Mouse (Mus musculus) hindbrain, embryonic 15.5 days (tissue): ENCODE data around the gene Aldh4a1. TPM values are rescaled to one million over a fixed set of nuclear protein-coding genes. Genes with fewer than 3 reads are reported as not detected.

Experiments
- ATAC-seq: fragments of 200-750 bp; cut with Nextera tagmentation; 2 replicates; pipeline ENCODE4 v1.8.0; 2017; ENCODE audit warnings: low read depth, moderate number of reproducible peaks, moderate TSS enrichment; ENCODE audit not compliant: low FRiP score
- H3K27ac ChIP-seq: fragments of 300-500 bp; sonication (generic); replicated peaks from 2 replicates; pipeline ENCODE4 v1.5.1; 2015; ENCODE audit warnings: mild to moderate bottlenecking, inconsistent platforms
- H3K27me3 ChIP-seq: fragments of 300-500 bp; sonication (generic); 2 replicates; pipeline ENCODE4 v1.6.1; 2015; ENCODE audit warnings: control low read depth, inconsistent platforms
- H3K36me3 ChIP-seq: fragments of 300-500 bp; sonication (generic); 2 replicates; pipeline ENCODE4 v1.6.1; 2015; ENCODE audit warnings: control low read depth, inconsistent platforms
- H3K4me1 ChIP-seq: fragments of 300-500 bp; sonication (generic); replicated peaks from 2 replicates; pipeline ENCODE4 v1.6.1; 2015; ENCODE audit warnings: control low read depth, inconsistent platforms
- H3K4me2 ChIP-seq: fragments of 300-500 bp; sonication (generic); 2 replicates; pipeline ENCODE4 v1.6.1; 2015; ENCODE audit warnings: moderate library complexity, mild to moderate bottlenecking, inconsistent platforms
- H3K4me3 ChIP-seq: fragments of 300-500 bp; sonication (generic); 2 replicates; pipeline ENCODE4 v1.5.1; 2015; ENCODE audit warnings: mild to moderate bottlenecking, inconsistent platforms
- H3K9ac ChIP-seq: fragments of 300-500 bp; sonication (generic); 2 replicates; pipeline ENCODE4 v1.6.1; 2015; ENCODE audit warnings: inconsistent platforms
- H3K9me3 ChIP-seq: fragments of 300-500 bp; sonication (generic); 2 replicates; pipeline ENCODE4 v1.6.1; 2016; ENCODE audit warnings: control low read depth, inconsistent platforms
- WGBS: fragments of 180-500 bp; shearing (Covaris S2); methylation state at CpG from one replicate; pipeline ENCODE4 v1.1.7; 2015; 5-methylcytosine and 5-hydroxymethylcytosine counted together
- polyA plus RNA-seq: library from polyadenylated mRNA; unstranded; fragments of >200 nt; fragmentation: Nextera tagmentation; extraction: Ambion mirVana; gene quantifications from 2 replicates; pipeline ENCODE4 v1.2.1, GENCODE M21; 2015

The Aldh4a1 gene
- polyA plus RNA-seq, 1 experiment from 2014 or later: 27.5 TPM

- ATAC-seq: no peak
- H3K4me2 ChIP-seq: no peak overlapping the region
- H3K27me3 ChIP-seq: no peaks in the 10 kb centered on the region
- H3K9ac ChIP-seq: no peak overlapping the region
- WGBS: 36% methylated on average over 6 of the region's 6 CpGs
- no peak overlapping the region for H3K4me3 ChIP-seq
- H3K9me3 ChIP-seq: no peaks in the 10 kb centered on the region
- H3K36me3 ChIP-seq: peaks cover 31% of the 10 kb centered on the region
- peaks cover 14% of the 10 kb centered on the region for H3K4me1 ChIP-seq
- peak overlapping the region; percentile 67 for H3K27ac ChIP-seq
Measured at GRCm38 (mm10) chr4:139610954-139611353, 11.7 kb upstream of the Aldh4a1 start.

GRCm38 (mm10) chr4:139611542-139611953 is 11.1 kb upstream of the Aldh4a1 start:
- Histone ChIP-seq H3K36me3 (peaks cover 27% of the 10 kb centered on the region), H3K9me3 (no peaks in the 10 kb centered on the region), H3K4me1 (peaks cover 17% of the 10 kb centered on the region), H3K27ac (0 out of 2 replicates have a peak overlapping the region, but pooled peaks have one; percentile 41), H3K9ac (no peak overlapping the region), H3K4me3 (no peak overlapping the region; the same call in 1 of the 2 replicates), H3K4me2 (peak overlapping the region; percentile 44), H3K27me3 (no peaks in the 10 kb centered on the region)
- ATAC-seq: peak; percentile 36; the same call in 1 of the 2 replicates
- 2% methylated on average over 10 of the region's 10 CpGs for WGBS

GRCm38 (mm10) chr4:139614524-139615260 is 8.0 kb upstream of the Aldh4a1 start:
- no peak for ATAC-seq
- 87% methylated on average over 21 of the region's 21 CpGs for WGBS
- Histone ChIP-seq H3K9ac (no peak overlapping the region), H3K4me3 (no peak overlapping the region), H3K27ac (no peak overlapping the region), H3K4me2 (no peak overlapping the region), H3K9me3 (no peaks in the 10 kb centered on the region), H3K27me3 (no peaks in the 10 kb centered on the region), H3K36me3 (peaks cover 28% of the 10 kb centered on the region), H3K4me1 (peaks cover 24% of the 10 kb centered on the region)

GRCm38 (mm10) chr4:139616276-139617000 is 6.2 kb upstream of the Aldh4a1 start:
- peak overlapping the region; percentile 23; the same call in 1 of the 2 replicates for H3K27ac ChIP-seq
- H3K9me3 ChIP-seq: no peaks in the 10 kb centered on the region
- peaks cover 18% of the 10 kb centered on the region for H3K4me1 ChIP-seq
- WGBS: 15% methylated on average over 24 of the region's 24 CpGs
- H3K27me3 ChIP-seq: no peaks in the 10 kb centered on the region
- peak; percentile 59 for ATAC-seq
- peak overlapping the region; percentile 25 for H3K4me3 ChIP-seq
- H3K9ac ChIP-seq: peak overlapping the region; percentile 1; the same call in 1 of the 2 replicates
- peaks cover 28% of the 10 kb centered on the region for H3K36me3 ChIP-seq
- H3K4me2 ChIP-seq: peak overlapping the region; percentile 49

- Histone ChIP-seq H3K9ac (no peak overlapping the region), H3K4me2 (peak overlapping the region; percentile 49), H3K4me1 (peaks cover 21% of the 10 kb centered on the region), H3K4me3 (peak overlapping the region; percentile 25; the same call in 1 of the 2 replicates), H3K9me3 (no peaks in the 10 kb centered on the region), H3K27me3 (no peaks in the 10 kb centered on the region), H3K36me3 (peaks cover 28% of the 10 kb centered on the region), H3K27ac (peak overlapping the region; percentile 23; the same call in 1 of the 2 replicates)
- 50% methylated on average over 3 of the region's 3 CpGs for WGBS
- no peak for ATAC-seq
Measured at GRCm38 (mm10) chr4:139617001-139617364, 5.7 kb upstream of the Aldh4a1 start.

GRCm38 (mm10) chr4:139619765-139620164 is 2.9 kb upstream of the Aldh4a1 start:
- no peaks in the 10 kb centered on the region for H3K9me3 ChIP-seq
- no peak overlapping the region for H3K9ac ChIP-seq
- ATAC-seq: no peak
- H3K27me3 ChIP-seq: no peaks in the 10 kb centered on the region
- 79% methylated on average over 6 of the region's 6 CpGs for WGBS
- H3K4me1 ChIP-seq: peaks cover 37% of the 10 kb centered on the region
- peaks cover 10% of the 10 kb centered on the region for H3K36me3 ChIP-seq
- H3K4me2 ChIP-seq: no peak overlapping the region
- H3K4me3 ChIP-seq: no peak overlapping the region
- no peak overlapping the region for H3K27ac ChIP-seq

- no peak for ATAC-seq
- H3K9ac ChIP-seq: peak overlapping the region; percentile 73
- H3K4me2 ChIP-seq: peak overlapping the region; percentile 89
- H3K27ac ChIP-seq: peak overlapping the region; percentile 96
- H3K36me3 ChIP-seq: no peaks in the 10 kb centered on the region
- 20% methylated on average over 21 of the region's 21 CpGs for WGBS
- peaks cover 28% of the 10 kb centered on the region for H3K4me1 ChIP-seq
- H3K27me3 ChIP-seq: no peaks in the 10 kb centered on the region
- peak overlapping the region; percentile 83 for H3K4me3 ChIP-seq
- H3K9me3 ChIP-seq: no peaks in the 10 kb centered on the region
Measured at GRCm38 (mm10) chr4:139623434-139624115, 909 bp downstream of the Aldh4a1 start.

GRCm38 (mm10) chr4:139624116-139624489 is 1.4 kb downstream of the Aldh4a1 start:
- ATAC-seq: no peak
- H3K9me3 ChIP-seq: no peaks in the 10 kb centered on the region
- H3K9ac ChIP-seq: peak overlapping the region; percentile 73
- peak overlapping the region; percentile 89 for H3K4me2 ChIP-seq
- H3K27ac ChIP-seq: no peak overlapping the region
- H3K27me3 ChIP-seq: no peaks in the 10 kb centered on the region
- H3K4me3 ChIP-seq: peak overlapping the region; percentile 83
- WGBS: 56% methylated on average over 5 of the region's 5 CpGs
- peaks cover 28% of the 10 kb centered on the region for H3K4me1 ChIP-seq
- no peaks in the 10 kb centered on the region for H3K36me3 ChIP-seq

GRCm38 (mm10) chr4:139624706-139625105 is 2.0 kb downstream of the Aldh4a1 start:
- H3K4me3 ChIP-seq: no peak overlapping the region
- H3K9me3 ChIP-seq: no peaks in the 10 kb centered on the region
- 73% methylated on average over 10 of the region's 10 CpGs for WGBS
- H3K27me3 ChIP-seq: no peaks in the 10 kb centered on the region
- H3K4me2 ChIP-seq: peak overlapping the region; percentile 89
- peak overlapping the region; percentile 17; the same call in 1 of the 2 replicates for H3K9ac ChIP-seq
- peaks cover 28% of the 10 kb centered on the region for H3K4me1 ChIP-seq
- no peaks in the 10 kb centered on the region for H3K36me3 ChIP-seq
- no peak for ATAC-seq
- H3K27ac ChIP-seq: no peak overlapping the region

GRCm38 (mm10) chr4:139627361-139627760 is 4.7 kb downstream of the Aldh4a1 start:
- H3K36me3 ChIP-seq: no peaks in the 10 kb centered on the region
- 97% methylated on average over 11 of the region's 11 CpGs for WGBS
- no peak for ATAC-seq

GRCm38 (mm10) chr4:139630171-139630570 is 7.5 kb downstream of the Aldh4a1 start:
- H3K4me1 ChIP-seq: peaks cover 6% of the 10 kb centered on the region; the same call in 1 of the 2 replicates
- H3K27ac ChIP-seq: no peak overlapping the region
- no peak for ATAC-seq
- no peak overlapping the region for H3K4me3 ChIP-seq
- WGBS: 79% methylated on average over 10 of the region's 10 CpGs
- no peaks in the 10 kb centered on the region for H3K36me3 ChIP-seq
- H3K9ac ChIP-seq: no peak overlapping the region
- no peaks in the 10 kb centered on the region for H3K9me3 ChIP-seq
- no peaks in the 10 kb centered on the region for H3K27me3 ChIP-seq
- H3K4me2 ChIP-seq: no peak overlapping the region

More at GRCm38 (mm10) chr4:139627361-139627760, 4.7 kb downstream of the Aldh4a1 start:
- H3K9ac ChIP-seq: no peak overlapping the region
- no peak overlapping the region for H3K27ac ChIP-seq
- no peaks in the 10 kb centered on the region for H3K27me3 ChIP-seq
- H3K4me2 ChIP-seq: no peak overlapping the region
- H3K4me1 ChIP-seq: peaks cover 25% of the 10 kb centered on the region
- no peaks in the 10 kb centered on the region for H3K9me3 ChIP-seq
- no peak overlapping the region for H3K4me3 ChIP-seq
